Mouse (Mus musculus) MEL (cell line): ENCODE data around the gene Olfr91.

Experiments
- MAFK ChIP-seq: IDR thresholded peaks from 2 replicates; pipeline ENCODE4 v1.6.1; 2011; ENCODE audit warnings: low read depth, mild to moderate bottlenecking, low read length, improper control_type of control experiment, borderline replicate concordance
- MAX ChIP-seq: IDR thresholded peaks from 2 replicates; pipeline ENCODE4 v1.6.1; 2011; ENCODE audit warnings: low read length, improper control_type of control experiment
- NELFE ChIP-seq: IDR thresholded peaks from 2 replicates; pipeline ENCODE4 v1.6.1; 2011; ENCODE audit warnings: low read depth, low read length, improper control_type of control experiment

DNA sequence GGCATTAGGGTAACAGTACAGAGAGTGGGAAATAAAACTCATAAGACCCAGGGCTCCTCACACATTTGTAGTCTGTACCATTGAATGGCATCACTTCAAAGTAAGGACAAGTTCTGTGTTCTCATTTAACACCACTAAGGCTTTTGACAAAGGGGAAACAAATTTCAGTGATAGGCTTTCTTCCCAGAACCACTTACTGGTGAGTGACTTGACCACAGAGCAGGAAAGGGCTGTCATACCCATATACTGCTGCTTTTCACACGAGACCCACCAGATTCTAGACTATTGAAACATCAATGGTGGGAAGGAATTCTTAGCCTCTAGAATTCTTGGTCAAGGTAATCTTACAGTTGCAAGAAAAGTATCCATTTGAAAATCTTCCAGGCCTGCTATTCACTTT, 5.9 kb downstream of the Olfr91 start:
- TF ChIP-seq NELFE = no peak
- TF ChIP-seq MAX = no peak
- TF ChIP-seq MAFK = no peak
